Mouse (Mus musculus) ovary, postnatal 36 days (tissue): ENCODE results near the gene Kndc1.
A peak's percentile ranks its signal among the peaks of the same experiment; 100 is the strongest.

Experiments
- DNase-seq: peaks from one replicate; pipeline ENCODE4 v3.0.0; 2022; ENCODE audit warnings: low spot score, mixed read lengths

The Kndc1 gene

GRCm38 (mm10) chr7:139894655-139895557, at the start of gene Kndc1:
Gene Kndc1 (plus strand): TSS chr7:139894696.
- peak; percentile 51 for DNase-seq

DNA sequence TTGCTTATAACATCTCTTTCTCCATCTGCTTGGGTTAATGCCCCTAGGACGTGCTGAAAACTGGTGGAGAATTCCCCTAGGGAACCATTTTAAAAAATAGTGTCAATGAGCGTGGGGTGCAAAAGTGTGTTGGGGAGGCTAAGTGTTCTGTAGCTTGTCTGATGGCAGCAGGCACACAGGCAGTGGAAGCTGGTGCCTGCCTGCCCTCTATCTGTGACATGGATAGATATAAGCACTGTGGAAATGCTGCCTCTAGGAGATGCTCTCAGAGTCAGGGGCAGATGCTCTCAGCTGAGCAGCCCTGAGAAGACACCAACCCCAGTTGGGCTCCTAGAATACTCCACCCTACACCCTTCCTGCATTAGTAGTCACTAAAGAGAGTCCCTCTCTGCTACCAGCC, 49.4 kb upstream of the Kndc1 start:
- no peak for DNase-seq

DNA sequence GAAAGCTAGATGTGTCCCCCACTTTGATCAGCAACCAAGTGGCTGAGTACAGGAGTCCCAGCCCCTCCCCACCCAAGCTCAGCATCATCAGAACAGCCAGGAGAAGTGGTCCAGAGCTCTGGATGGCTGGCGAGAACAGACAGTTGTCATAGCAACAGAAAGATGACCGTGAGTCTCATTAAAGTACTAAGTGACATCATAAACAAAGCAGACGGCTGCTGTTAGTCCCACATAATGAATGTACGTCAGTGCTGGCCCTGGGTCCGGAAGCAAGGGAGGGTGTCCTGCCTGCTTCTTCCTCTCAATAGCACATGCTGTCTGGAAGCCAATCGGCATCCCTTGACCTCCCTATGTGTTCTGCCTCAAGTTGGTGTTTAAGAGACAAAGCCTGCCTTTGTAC, 44.3 kb upstream of the Kndc1 start:
- DNase-seq = no peak

- no peak for DNase-seq
Observed at GRCm38 (mm10) chr7:139850677-139851076, 43.8 kb upstream of the Kndc1 start.

GRCm38 (mm10) chr7:139851098-139851497, 43.4 kb upstream of the Kndc1 start:
- DNase-seq = no peak

DNA sequence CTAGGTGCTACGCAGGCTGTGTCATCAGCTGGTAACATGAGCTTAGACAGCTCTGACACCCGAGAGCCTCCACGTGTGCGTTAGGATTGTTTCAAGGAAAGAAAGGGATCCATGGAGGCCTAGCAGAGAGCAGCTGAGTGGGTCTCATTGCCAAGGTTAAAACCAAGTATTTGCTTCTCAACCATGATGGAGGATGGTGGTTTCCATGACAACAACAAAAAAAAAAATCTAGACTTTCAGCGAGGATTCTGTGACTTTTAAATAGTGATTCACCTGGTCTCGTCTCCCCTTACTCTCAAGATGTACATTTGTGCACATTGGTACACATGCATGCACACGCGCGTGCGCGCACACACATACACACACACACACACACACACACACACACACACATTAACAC, 39.2 kb upstream of the Kndc1 start:
- DNase-seq = no peak

GRCm38 (mm10) chr7:139861411-139861810, 33.1 kb upstream of the Kndc1 start:
- peak; percentile 41 for DNase-seq

- DNase-seq = no peak
Observed at GRCm38 (mm10) chr7:139863076-139863475, 31.4 kb upstream of the Kndc1 start.

DNA sequence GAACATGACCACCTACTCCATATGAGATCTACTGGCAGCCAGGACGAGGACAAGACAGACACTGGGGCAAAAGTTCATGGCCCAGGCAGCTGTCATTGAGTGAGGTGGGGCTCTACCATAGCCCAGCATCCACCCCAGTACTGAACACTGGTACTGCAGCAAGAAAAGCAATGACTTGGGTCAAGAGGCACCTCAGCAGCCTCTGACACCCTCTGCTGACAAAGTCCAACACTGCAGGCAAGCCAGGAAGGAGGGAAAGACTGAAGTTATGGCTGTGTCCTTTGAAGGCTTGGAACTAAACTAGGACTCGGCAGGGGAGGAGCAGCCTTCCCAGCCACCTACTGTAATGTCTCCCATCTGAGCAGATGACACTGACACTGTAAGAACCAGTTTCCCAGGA, 30.2 kb upstream of the Kndc1 start:
- no peak for DNase-seq

- DNase-seq = no peak
Observed at GRCm38 (mm10) chr7:139864871-139865270, 29.6 kb upstream of the Kndc1 start.

DNA sequence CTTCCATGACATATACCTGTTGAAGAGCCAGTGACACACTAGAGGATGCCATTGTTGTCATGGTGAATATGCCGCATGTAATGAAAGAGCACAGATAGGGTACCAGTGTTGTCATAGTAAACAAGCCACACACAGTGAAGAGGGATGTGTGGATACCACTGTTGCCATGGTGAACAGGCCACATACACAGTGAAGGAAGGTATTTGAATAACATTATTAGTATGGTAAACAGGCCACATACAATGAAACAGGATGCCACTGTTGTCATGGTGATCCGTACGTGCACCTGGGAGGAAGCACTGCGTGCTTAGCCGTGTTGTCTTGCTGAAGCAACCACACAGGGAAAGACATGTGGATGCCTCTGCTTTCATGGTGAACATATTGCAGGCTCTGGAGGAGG, 23.5 kb upstream of the Kndc1 start:
- no peak for DNase-seq

DNA sequence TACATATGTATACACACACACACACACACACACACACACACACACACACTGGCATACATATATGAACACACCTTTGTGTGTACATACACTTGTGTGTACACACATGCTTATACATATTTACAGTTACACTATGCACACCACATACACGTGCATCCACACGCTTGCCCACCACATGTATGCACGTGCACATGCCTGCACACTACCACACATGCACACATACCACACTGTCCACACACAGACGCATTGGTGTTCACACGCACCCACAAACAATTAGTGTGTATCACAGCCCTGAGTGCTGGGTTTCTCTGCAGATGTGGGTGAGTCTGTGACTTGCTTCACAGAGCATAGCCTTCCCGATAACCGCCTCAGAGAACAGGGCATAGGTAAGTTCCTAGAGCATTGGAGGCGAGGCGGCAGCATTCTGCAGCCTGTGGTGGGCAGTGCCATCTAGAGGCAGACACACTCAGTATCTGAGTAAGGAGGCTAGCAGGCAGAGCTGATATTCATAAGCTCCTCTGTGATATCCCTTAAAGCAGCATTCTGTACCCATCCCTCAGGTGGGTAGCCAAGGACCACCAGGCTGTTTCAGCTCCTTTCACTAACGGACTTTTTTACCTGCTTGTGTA, 17.2 kb upstream of the Kndc1 start:
- peak; percentile 15 for DNase-seq

- no peak for DNase-seq
Observed at GRCm38 (mm10) chr7:139878122-139878521, 16.4 kb upstream of the Kndc1 start.

GRCm38 (mm10) chr7:139878621-139879020, 15.9 kb upstream of the Kndc1 start:
- DNase-seq = no peak

GRCm38 (mm10) chr7:139883545-139883944, 11.0 kb upstream of the Kndc1 start:
- no peak for DNase-seq

DNA sequence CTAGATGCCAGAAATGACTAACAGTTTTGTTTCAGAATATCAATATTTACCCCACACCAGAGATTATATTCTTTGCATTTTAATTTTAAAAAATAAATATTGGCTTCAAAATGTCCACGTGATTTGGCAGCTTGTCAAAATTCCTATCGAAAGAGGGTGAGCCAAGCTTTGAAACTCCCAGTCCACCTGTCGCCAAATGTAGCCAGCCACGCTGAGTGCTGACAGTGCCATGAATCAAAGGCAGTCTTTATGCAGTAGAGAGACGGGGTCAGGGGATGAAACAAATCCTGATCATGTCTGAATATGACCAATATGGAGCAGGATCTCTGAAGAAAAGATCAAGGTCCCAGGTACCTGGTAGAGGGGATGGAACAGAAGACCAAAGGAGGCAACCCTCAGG, 2.7 kb upstream of the Kndc1 start:
- DNase-seq = no peak

- DNase-seq = no peak
Observed at GRCm38 (mm10) chr7:139896271-139896670, 1.8 kb downstream of the Kndc1 start.

- DNase-seq = no peak
Observed at GRCm38 (mm10) chr7:139896796-139897195, 2.3 kb downstream of the Kndc1 start.

DNA sequence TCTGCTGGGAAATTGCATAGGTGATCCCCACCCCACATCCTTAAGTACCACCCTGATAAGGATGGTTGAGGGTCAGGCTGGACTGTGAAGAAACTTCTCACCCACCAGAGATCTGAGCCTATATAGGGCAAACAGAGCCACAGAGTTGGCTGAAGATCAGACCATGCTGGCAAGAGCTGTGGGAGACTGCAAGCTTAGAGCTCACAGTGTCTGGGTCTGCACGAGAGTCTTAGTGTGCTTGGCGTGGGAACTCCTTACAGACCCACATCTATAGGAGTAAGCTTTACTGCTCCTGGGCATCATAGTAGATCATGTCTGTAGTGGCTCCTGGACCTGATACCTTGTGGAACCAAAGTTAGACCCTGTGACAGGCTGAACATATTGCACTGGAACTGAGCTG, 4.1 kb downstream of the Kndc1 start:
- no peak for DNase-seq

DNA sequence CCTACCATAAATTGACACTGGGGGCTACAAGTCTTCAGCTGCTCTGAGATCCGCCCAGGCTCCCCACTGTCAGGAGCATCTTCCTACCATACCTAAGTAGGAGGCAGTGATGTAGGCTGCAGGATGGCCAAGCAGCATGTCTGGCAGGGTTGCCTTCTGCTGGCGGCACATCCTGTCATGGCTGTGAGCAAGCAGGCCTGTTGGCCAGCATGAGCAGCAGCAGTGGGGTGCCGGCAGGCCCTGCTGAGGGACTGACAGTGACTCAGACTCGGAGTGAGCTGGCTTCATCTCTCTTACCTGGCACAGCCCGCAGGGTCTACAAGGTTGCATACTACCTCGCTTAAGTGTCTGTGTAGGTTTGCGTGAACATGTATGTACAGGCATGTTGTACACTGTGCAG, 5.0 kb downstream of the Kndc1 start:
- no peak for DNase-seq

DNA sequence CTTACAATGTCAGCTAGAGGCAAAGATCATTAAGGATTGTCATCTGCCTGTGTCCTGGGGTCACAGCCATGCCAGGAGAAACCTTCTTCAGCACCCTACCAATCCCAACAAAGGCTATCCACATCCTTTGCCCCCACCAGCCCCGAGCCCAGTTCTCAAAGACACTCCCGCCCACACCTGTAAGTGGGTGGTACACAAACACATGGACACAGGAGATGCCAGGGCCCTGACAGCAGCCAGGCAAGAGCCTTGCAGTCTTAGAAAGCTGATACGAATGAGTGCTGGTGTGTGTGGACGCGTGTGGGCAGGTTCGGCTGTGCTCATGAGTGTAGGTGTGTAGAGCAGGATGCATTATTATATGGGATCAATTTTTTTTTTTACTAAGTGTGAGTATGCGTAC, 6.0 kb downstream of the Kndc1 start:
- DNase-seq = no peak

DNA sequence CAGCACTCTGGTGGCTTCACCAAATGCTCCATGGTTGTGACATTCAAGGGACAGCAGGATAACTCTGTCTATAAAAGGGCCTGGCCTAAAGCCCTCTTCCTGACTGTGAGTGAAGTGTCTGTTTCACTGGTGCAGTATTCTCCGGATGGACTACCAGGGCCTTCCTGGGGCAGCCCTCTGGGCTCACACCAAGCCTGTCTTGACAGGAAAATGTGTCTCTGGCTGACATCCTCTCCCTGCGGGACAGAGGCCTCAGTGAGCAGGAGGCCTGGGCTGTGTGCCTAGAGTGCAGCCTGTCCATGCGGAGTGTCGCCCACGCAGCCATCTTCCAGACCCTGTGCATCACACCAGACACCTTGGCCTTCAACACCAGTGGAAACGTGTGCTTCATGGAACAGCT, 6.4 kb downstream of the Kndc1 start:
- DNase-seq = no peak

DNA sequence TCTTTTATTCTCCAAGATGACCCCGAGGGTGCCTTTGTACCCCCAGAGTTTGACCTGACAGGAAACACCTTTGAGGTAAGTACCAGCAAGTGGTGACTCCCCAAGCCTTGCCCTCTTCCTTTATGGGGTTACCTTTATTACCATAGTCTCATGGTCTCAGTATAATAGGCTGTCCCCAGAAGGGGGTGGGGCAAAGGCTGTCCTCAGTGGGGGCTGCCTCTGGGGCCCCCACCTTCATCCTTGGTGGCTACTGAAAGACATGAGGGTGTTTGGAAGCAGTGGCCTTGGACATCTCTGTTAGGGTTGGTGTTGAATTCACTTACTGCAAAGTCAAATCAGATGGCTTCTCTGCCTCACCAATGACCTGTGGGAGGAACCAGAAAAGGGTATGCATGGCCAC, 7.5 kb downstream of the Kndc1 start:
- DNase-seq = no peak

- DNase-seq = no peak
Observed at GRCm38 (mm10) chr7:139905261-139905660, 10.8 kb downstream of the Kndc1 start.
